Mouse (Mus musculus): Measurements from ENCODE around the gene Coro6.

DNA sequence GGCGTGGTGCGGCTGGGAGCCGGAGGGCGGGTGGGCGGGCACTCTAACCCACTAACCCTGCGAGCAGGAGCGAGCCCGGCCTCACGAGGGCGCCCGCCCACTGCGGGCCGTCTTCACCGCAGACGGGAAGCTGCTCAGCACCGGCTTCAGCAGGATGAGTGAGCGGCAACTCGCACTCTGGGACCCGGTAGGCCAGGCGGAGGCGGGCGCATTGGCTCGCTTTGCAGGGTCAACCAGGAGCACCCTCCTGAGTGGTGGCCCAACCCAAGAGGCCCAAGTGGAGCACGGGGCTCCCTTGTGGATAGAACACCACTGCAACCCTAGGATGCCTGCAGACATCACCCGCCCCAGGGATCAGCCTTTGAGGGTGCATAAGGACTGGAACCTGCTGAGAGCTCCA is 4.9 kb downstream of the Coro6 start:
- TF ChIP-seq POLR2AphosphoS2 (IDR thresholded peaks at IDR 0.05; ENCODE audit: insufficient read length, low read depth): peak; percentile 14
- TF ChIP-seq MYOG (IDR thresholded peaks at IDR 0.05; ENCODE audit: control insufficient read depth in 1 of 3, insufficient read depth in 1 of 3, insufficient read length in 2 of 3, low read depth in 2 of 3): no peak
- no peak for TF ChIP-seq CEBPB (IDR thresholded peaks at IDR 0.05; ENCODE audit: insufficient read depth, poor library complexity, severe bottlenecking)
- TF ChIP-seq MAX (IDR thresholded peaks at IDR 0.05; ENCODE audit: low read depth): no peak
- TF ChIP-seq POLR2A (IDR thresholded peaks at IDR 0.05; ENCODE audit: insufficient read length, low read depth): no peak
- no peak for TF ChIP-seq USF1 (IDR thresholded peaks at IDR 0.05; ENCODE audit: low read depth)
- TF ChIP-seq TCF12 (IDR thresholded peaks at IDR 0.05; ENCODE audit: insufficient read depth, poor library complexity, severe bottlenecking): no peak
- no peak for TF ChIP-seq MYOD1 (IDR thresholded peaks at IDR 0.05; ENCODE audit: control insufficient read depth in 1 of 3, insufficient read length in 2 of 3, low read depth in 2 of 3)
- TF ChIP-seq E2F4 (IDR thresholded peaks at IDR 0.05; ENCODE audit: insufficient read depth): no peak
- no peak for TF ChIP-seq TCF3 (IDR thresholded peaks at IDR 0.05; ENCODE audit: insufficient read length, low read depth)
